Mouse (Mus musculus) telencephalon, adult 2 months (tissue): Measurements from ENCODE around the gene Pde8b.
A peak's percentile ranks its signal among the peaks of the same experiment; 100 is the strongest.

Source experiments
- DNase-seq: peaks from one replicate; pipeline ENCODE4 v3.0.0-alpha.2; 2011; ENCODE audit warnings: low read depth, low spot score

The Pde8b gene

GRCm38 (mm10) chr13:95249511-95250456, at the start of gene Pde8b:
TSS of gene Pde8b (minus strand) at chr13:95250336.
- no peak for DNase-seq

GRCm38 (mm10) chr13:95291983-95292382, 41.8 kb upstream of the Pde8b start:
- DNase-seq, result no peak

- DNase-seq, result no peak
These were observed 37.9 kb upstream of the Pde8b start for GRCm38 (mm10) chr13:95288027-95288426.

GRCm38 (mm10) chr13:95286989-95287388, 36.9 kb upstream of the Pde8b start:
- peak; percentile 69 for DNase-seq

GRCm38 (mm10) chr13:95281740-95282673, 31.9 kb upstream of the Pde8b start:
- DNase-seq, result no peak

- DNase-seq, result no peak
These were observed 28.4 kb upstream of the Pde8b start for GRCm38 (mm10) chr13:95278426-95279025.

- DNase-seq, result no peak
These were observed 14.6 kb upstream of the Pde8b start for GRCm38 (mm10) chr13:95264691-95265090.

GRCm38 (mm10) chr13:95260886-95261789, 11.0 kb upstream of the Pde8b start:
- no peak for DNase-seq

GRCm38 (mm10) chr13:95260391-95260790, 10.3 kb upstream of the Pde8b start:
- no peak for DNase-seq

- peak; percentile 78 for DNase-seq
These were observed 6.9 kb upstream of the Pde8b start for GRCm38 (mm10) chr13:95257083-95257482.

- DNase-seq, result no peak
These were observed 4.9 kb upstream of the Pde8b start for GRCm38 (mm10) chr13:95255083-95255482.

- no peak for DNase-seq
These were observed 7.1 kb downstream of the Pde8b start for GRCm38 (mm10) chr13:95243026-95243425.

- DNase-seq, result no peak
These were observed 12.6 kb downstream of the Pde8b start for GRCm38 (mm10) chr13:95237488-95237887.

GRCm38 (mm10) chr13:95235261-95235660, 14.9 kb downstream of the Pde8b start:
- DNase-seq, result no peak

GRCm38 (mm10) chr13:95231366-95232138, 18.6 kb downstream of the Pde8b start:
- DNase-seq, result no peak

GRCm38 (mm10) chr13:95230326-95230725, 19.8 kb downstream of the Pde8b start:
- no peak for DNase-seq

GRCm38 (mm10) chr13:95224491-95224890, 25.6 kb downstream of the Pde8b start:
- DNase-seq, result no peak

GRCm38 (mm10) chr13:95223427-95223772, 26.7 kb downstream of the Pde8b start:
- no peak for DNase-seq

GRCm38 (mm10) chr13:95222569-95223426, 27.3 kb downstream of the Pde8b start:
- DNase-seq, result no peak
